Mouse (Mus musculus): ENCODE results near the gene Serp1.
"Not testable (repeated sequence)": the region's sequence is repeated elsewhere in the genome, so short reads cannot be mapped to it uniquely, and the experiment has no call there.

The Serp1 gene

GRCm38 (mm10) chr3:58504676-58505075 is 21.0 kb downstream of the Serp1 start:
- DNase-seq = no peak

DNA sequence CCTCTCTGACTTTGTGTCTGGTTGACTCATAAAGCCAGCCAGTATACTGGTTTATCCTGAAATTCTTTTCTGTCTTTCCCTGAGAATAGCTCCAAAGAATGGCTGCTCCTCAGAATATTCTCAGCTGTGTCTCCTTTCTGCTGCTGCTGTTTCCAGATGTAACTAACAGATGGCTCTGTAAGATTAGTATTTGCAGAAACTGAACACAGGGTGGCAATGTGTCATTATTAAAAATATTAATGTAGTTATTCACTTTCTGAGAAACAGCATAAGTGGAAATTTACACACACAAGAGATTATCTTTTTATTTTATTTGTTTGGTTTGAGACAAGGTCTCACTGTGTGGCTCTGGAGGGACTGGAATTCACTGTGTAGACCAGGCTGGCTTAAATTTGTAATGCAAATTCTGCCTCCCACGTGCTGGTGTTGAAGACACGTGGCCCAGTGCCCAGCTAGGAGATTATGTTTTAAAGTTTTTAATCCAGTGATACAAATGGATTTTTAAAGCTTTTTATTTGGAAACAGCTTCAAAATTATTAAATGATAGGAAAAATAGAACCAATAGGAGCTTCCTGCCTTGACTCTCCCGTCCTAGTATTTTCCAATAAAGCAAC is 21.9 kb downstream of the Serp1 start:
- DNase-seq = no peak

GRCm38 (mm10) chr3:58501961-58502360 is 23.7 kb downstream of the Serp1 start:
- DNase-seq = no peak

- DNase-seq = no peak
Measured at GRCm38 (mm10) chr3:58493621-58494020, 32.1 kb downstream of the Serp1 start.

GRCm38 (mm10) chr3:58490787-58491186 is 34.9 kb downstream of the Serp1 start:
- DNase-seq = peak; percentile 16 to 20

DNA sequence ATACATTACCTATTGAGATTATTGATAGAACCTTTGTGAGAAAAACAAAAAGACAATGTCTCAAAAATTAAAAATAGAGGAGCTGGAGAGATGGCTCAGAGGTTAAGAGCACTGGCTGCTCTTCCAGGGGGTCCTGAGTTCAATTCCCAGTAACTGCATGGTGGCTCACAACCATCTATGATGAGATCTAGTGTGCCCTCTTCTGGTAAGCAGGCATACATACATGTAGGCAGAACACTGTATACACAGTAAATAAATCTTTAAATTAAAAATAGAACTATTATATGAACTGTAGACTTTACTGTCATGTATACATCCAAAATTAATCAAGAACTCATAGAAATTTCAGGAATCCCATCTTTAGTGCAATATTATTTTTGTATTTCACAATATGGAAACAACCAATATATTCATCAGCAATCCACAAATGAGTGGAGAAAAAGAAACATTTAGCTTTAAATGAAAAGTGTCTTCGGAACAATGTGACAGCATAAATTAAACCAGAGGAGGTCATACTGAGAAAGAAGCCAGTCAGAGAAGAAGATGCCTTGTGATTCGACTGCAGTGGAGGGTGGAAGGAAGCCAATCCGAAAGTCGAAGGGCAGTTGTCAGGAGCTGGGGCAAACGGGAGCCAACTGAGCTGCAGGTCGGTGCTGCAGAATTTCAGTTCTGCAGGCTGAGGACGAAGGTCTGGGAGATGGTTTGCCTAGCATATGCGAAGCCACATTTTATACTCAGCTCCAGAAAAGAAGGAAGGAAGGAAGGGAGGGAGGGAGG is 37.5 kb downstream of the Serp1 start:
- DNase-seq = no peak

DNA sequence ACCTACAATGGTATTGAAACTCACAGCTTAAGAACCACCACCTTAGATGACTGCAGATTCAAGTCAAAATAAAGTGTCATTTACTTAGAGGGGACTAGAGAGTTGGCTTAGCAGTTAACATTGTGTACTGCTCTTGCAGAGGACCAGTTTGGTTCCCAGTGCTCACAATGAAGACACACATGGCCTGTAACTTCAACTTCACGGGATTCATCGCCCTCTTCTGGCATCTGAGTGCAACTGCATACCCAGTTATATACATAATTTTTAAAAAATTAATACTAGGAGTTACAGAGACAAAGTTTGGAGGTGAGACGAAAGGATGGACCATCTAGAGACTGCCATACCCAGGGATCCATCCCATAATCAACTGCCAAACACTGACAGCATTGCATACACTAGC is 38.6 kb downstream of the Serp1 start:
- DNase-seq = no peak

- no peak for DNase-seq
Measured at GRCm38 (mm10) chr3:58485883-58486282, 39.8 kb downstream of the Serp1 start.

DNA sequence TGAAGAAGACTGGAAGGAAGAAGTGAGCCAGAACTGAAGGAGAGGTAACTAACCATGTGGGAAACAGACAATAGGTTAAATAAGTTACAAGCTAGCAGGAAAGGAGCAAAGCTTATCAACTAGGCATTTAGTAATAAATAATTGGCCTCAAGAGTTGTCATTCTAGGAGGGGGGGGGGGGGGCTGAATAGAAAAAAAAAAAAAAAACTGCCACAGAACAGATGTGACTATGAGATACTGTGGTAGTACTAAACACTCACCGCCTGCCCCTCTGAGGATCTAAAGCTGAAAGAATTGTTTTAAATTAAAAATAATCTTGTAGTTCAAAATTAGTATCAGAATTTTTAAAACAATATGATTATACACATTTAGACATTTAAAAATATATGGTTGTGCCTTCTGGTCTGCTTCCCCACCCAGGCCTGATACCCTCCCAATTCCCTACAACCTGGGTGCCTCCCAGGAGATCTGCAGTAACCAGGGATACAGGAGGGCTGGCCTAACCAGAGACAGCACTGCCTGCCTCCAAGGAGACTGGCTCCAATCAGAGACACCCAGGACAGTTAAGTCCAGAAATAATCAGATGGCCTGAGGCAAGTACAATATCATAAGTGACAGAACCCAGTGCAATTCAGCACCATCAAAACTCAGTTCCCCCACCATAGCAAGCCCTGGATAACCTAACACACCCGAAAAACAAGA is 46.8 kb downstream of the Serp1 start:
- DNase-seq = no peak

- not testable (repeated sequence) for DNase-seq
Measured at GRCm38 (mm10) chr3:58475298-58475697, 50.4 kb downstream of the Serp1 start.
